Mouse (Mus musculus) layer of hippocampus, adult 2 months (tissue): ENCODE data around the gene Gm10322. TPM values are rescaled to one million over a fixed set of nuclear protein-coding genes. Genes with fewer than 3 reads are reported as not detected.
A peak's percentile ranks its signal among the peaks of the same experiment; 100 is the strongest.

Experiments
- DNase-seq, 2 experiments: peaks; one replicate each; pipeline ENCODE4 v3.0.0; 2022; ENCODE audit warnings: low spot score in 2 of 2
- H3K27ac ChIP-seq: fragments of 200-600 bp; 2 replicates; pipeline ENCODE4 v1.8.1; 2022
- H3K4me3 ChIP-seq: fragments of 200-600 bp; 2 replicates; pipeline ENCODE4 v1.8.1; 2022; ENCODE audit warnings: mild to moderate bottlenecking
- CTCF ChIP-seq: fragments of 200-600 bp; conservative IDR thresholded peaks from 2 replicates; pipeline ENCODE4 v1.8.1; 2022; ENCODE audit warnings: antibody characterized with exemption, mild to moderate bottlenecking, moderate library complexity
- long read RNA-seq, 2 experiments: library from polyadenylated mRNA; stranded (forward); transcript quantifications; one replicate each; pipeline ENCODE4 v2.0.0; 2021; ENCODE audit warnings: borderline mapping rate in 2 of 2
- total RNA-seq, 2 experiments: library from RNA; stranded (reverse); gene quantifications; 2 replicates each; pipeline ENCODE4 v1.2.3; 2021

Gene Gm10322
- not detected for total RNA-seq
- long read RNA-seq, experiment 1: 0 reads
- long read RNA-seq, experiment 2: 0 reads

DNA sequence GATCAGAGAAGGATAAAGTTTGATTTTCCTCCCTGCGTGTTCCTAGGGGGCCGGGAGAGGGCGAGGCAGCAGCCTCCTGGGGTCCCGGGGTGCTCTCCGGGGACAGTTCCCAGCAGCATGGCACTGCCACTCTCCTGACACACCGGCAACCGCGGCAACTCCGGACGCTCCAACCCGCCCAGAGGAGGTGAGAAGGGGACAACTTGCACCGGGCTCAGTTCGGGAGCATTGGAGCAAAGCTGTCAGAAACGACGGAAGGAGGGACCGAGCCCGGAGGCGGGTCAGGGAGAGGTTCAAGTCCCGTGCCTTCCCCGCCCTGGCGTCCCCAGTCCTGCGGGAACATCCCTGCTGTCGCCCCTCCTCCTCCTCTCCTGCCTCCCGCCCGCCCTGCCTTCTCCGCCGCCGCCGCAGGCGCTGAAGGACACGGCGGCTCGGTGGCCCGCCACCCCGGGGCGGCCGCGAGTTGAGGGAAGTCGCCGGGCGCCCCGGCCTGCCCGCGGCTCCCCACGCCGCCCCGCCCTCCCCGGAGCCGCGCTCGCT lies at the start of gene Gm10322:
Gene Gm10322, plus strand, starts transcription at position 83 of the 540 bp plus-strand sequence.
- DNase-seq: peak; percentile 31 to 37
- Histone ChIP-seq H3K27ac (peak within 1 kb of the TSS; percentile 92), H3K4me3 (peak within 1 kb of the TSS; percentile 61)
- TF ChIP-seq CTCF: peak; percentile 60

DNA sequence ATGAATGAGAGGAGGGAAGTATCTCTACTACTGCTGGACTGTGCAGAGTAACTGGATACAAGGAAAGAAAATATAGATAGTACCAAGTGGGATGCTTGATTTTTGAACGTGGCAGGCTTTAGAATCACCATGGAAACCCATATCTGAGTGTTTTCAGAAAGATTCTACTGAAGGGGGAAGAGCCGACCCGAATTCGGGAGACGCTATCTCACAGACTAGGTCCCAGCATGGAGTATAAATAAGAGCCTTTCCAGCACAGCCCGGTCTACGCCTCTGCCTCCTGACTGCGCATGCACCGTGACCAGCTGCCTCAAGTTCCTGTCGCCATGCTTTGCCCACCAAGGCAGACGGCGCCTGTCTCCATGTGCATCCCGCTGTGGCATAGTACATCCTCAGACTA lies 48.9 kb upstream of the Gm10322 start:
- DNase-seq: peak in 1 of 2 experiments; percentile 31
- Histone ChIP-seq H3K27ac (0 out of 2 replicates have a peak overlapping the region, but pooled peaks have one; percentile 14), H3K4me3 (no peak overlapping the region)
- no peak for TF ChIP-seq CTCF

DNA sequence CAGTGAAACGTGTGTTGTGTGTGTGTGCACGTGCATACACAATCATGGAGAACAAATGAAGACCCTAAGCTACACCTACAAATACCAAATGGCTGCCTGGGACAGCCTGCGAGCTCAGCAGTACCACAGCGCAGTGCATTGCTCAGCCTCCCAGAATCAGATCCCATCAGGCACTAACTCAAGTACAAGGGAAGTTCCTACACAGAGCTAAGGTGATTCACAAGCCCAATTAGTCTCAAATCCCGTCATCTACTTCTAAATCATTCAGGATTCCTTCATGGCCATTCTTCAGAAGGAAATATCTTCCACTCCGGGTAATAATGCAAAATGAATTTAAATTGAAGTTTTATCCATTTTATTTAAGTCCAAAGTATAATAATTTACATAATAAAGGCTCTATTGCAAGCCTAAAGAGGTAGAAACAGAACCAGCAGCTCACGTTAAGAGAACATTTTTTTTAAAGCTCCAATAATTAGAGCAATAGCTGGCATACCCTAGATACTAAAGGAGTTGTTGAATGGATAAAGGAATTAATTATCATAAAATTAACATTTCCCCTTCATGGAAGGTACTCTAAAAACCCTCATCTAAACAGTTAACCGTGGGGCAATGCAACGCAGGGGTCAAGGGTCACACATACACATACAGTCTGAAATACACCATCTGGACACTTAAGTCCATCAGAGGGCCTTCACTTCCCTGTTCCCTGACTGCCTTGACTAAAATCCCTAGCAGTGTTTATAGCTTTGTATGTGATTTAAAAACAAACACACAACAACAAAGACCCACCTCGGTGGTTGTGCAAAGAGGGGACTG lies 47.0 kb upstream of the Gm10322 start:
- no peak for DNase-seq
- no peak for TF ChIP-seq CTCF
- Histone ChIP-seq H3K4me3 (no peak overlapping the region), H3K27ac (peak overlapping the region; percentile 28; the same call in 1 of the 2 replicates)

DNA sequence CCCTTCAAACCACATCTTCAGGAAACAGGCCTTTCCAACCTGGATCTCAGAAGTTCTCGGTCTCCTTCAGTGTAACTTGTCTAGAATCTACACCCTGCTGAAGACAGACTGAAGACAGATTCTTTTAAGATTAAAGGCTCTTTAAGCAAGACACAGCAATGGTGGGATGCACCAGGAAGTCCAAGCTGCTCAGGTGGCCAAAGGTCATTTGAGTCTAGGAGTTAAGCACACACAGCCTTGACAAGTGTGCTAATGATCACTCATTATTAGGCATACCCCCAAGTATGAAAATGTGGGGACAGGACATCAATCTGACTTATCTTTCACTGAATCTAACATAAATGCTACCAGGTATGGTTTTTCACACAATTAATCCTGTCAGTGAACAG lies 46.4 kb upstream of the Gm10322 start:
- Histone ChIP-seq H3K4me3 (no peak overlapping the region), H3K27ac (no peak overlapping the region)
- TF ChIP-seq CTCF: no peak
- no peak for DNase-seq

DNA sequence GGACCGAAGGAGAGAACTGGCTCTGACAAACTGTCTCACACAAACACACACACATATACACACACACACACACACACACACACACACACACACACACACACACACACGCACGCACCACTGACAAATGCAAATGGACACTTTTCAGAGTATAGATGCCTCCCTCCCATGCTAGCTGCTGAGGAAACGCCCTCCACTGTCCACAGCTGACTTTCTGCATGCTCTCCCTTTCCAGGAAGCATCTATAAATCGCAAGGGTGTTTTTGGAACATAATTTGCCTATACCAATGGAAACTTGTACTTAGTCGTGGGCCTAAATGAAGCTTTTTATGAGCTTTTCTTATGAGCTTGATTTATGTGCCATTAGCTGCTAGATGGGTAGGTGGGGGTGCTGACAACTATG lies 45.5 kb upstream of the Gm10322 start:
- no peak for TF ChIP-seq CTCF
- Histone ChIP-seq H3K27ac (no peak overlapping the region), H3K4me3 (no peak overlapping the region)
- no peak for DNase-seq

DNA sequence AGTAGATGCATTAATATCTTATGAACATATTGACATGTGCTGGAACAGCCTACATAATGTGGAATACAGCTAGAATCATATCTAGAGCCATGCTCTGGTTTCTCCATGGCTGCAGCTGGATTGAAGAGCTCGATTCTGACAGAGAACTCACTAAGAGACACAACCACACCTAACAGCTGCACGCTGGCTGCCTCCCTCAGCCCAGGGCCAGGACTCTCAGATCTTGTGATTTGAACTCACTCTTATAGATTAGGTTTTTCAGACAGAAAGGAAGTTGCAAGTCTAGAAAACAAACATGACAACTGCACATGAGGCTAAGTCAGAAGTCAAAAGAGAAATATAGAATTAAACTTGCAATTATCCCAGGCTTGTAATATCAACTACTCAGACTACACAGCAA lies 45.1 kb upstream of the Gm10322 start:
- no peak overlapping the region for H3K27ac ChIP-seq
- no peak overlapping the region for H3K4me3 ChIP-seq
- no peak for DNase-seq
- no peak for TF ChIP-seq CTCF

DNA sequence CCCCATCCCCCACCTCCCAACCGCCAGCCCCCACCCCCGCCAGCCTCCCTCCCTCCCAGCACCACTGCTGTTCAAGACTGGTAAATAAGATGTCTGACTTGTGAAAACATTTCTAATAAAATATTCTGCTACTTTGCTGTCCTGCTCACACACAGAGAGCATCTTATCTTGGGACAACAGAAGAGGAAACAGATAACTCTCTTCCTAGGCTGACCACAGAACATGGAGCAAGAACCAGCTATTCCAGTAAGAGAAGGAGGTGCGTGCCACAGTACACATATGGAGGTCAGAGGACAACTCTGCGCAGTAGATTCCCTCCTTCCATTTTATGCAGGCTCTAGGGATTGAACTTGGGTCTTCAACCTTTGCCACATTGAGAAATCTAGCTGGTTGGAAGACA lies 44.6 kb upstream of the Gm10322 start:
- no peak for DNase-seq
- no peak overlapping the region for H3K27ac ChIP-seq
- TF ChIP-seq CTCF: no peak
- no peak overlapping the region for H3K4me3 ChIP-seq

DNA sequence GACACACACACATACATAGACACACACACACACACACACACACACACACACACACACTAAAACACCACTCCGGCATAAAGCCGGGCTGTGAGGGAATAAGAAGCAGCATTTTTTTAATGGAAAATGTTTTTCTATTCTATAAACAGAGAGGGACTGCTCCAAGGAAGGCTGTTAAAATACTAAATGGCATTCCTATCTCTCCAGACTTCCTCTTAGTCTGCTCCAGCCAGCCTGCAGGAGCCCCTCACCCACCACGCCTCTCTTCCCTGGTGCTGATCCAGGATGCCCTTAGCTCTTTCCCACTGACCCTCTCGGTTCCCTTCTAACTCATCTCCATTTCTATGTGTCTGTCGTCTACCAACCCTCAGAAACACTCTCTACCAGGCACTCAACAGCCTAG lies 43.9 kb upstream of the Gm10322 start:
- Histone ChIP-seq H3K27ac (no peak overlapping the region), H3K4me3 (no peak overlapping the region)
- no peak for TF ChIP-seq CTCF
- no peak for DNase-seq

DNA sequence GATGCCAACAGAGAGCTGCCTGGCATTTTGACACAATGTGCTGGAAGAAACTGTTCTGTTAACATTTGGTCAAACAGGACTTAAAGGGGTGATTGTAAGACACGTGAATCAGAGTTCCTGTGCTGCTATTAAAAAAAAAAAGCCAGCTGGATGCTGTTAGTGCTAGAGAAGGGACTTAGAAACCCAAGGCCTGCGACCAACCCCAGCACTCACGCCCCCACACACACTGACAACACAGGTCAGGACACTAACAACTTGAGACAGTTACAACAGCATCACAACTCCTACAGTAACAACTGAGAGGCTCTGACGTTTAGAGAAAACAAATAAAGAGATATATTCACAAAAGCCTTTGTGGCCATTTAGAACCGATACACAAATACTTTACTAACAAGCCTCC lies 39.6 kb upstream of the Gm10322 start:
- DNase-seq: no peak
- TF ChIP-seq CTCF: no peak
- Histone ChIP-seq H3K27ac (peak overlapping the region; percentile 54; the same call in 1 of the 2 replicates), H3K4me3 (no peak overlapping the region)

DNA sequence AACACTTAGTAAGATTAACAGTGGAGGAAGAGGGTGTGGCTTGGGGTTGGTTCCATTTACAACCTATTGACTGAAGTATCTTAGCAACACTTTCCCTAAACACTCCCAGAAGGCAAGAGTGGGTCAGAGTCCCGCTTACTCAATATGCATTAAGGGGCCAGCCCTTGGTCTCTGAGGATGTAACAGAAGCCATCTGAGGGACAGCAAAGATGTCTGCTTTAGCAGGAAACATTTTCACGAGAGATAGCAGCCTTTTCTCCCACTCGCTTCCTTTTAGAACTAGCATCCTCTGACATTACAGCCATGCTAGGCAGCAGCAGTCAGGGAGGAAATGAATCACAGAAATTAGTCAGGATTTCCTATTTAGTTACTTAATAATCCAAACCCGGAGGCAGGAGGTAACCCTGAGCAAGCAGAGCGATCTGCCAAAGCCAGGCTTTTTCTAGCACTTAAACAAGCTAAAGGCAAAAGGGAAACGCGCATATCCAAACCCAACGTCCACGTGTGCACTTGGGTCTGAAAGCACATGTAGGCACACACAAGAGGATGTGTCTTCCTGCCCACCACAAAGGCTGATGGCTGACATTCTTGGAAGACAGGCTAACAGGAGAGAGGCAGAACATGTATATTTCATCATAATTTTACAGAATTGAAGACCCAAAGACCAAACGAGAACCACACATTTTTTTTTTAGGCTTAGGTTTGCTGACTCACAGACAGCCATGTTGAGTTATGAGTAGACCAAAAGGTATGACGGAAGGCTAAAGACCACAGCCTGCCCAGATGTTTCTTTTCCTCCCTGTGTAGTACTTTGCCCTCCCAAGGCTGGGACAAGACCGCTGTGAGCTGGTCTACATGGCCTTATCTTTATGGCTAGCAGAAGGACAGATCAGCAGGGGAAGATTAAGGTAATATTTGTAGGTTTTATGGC lies 37.7 kb upstream of the Gm10322 start:
- no peak for TF ChIP-seq CTCF
- DNase-seq: peak in 1 of 2 experiments; percentile 14
- peak overlapping the region; percentile 24 for H3K27ac ChIP-seq
- peak overlapping the region; percentile 22; the same call in 1 of the 2 replicates for H3K4me3 ChIP-seq

DNA sequence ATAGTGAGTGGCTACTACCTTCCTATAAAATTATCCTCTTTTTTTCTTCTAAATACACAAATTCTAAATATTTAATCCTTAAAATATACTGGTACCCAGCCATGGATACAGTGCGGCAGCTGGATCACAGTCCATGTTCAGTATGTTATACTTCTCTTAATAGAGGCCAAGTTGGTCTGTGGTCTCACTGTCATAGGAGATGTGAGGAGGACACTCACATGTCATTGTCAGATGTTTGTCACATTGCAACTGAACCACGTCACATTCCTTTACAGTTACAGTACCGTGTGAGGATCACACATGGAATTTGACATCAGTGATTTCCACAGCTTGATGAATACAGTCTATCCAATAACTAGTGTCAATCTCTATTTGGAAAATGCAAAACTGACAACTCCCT lies 36.2 kb upstream of the Gm10322 start:
- no peak for TF ChIP-seq CTCF
- Histone ChIP-seq H3K4me3 (no peak overlapping the region), H3K27ac (no peak overlapping the region)
- no peak for DNase-seq

DNA sequence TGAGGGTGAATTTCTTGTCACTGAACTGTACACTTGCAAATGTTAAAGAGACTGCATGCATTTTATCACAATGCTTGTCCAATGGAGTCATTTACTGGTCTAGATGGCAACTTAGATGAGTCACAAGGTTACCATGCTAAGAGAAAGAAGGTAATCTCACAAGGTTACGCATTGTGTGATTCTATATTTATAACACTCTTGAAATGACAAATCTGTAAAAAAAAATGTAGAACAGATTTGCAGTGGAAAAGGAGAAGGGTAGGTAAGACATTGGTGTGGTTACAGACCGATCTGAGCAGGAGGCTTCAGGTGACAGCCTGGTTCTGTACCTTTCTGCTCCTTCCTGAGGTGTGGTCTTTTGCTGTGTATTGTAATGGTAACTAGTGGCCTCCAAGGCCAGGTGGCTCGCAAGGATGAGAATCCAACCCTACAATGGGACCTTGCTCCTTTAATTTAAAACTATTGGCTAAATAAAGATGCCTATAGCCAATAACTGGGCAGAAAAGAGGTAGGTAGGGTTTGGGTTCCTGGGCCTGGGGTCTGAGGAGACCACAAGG lies 35.2 kb upstream of the Gm10322 start:
- DNase-seq: no peak
- no peak for TF ChIP-seq CTCF
- H3K4me3 ChIP-seq: no peak overlapping the region
- no peak overlapping the region for H3K27ac ChIP-seq
